Mouse (Mus musculus): ENCODE measurements at regions not wholly inside any gene's neighbourhood (a gene's known extent, or its start where the extent isn't known, plus 50 kb on each side); places are given as distances from the start of the nearest gene placed in this dataset.
A peak's percentile ranks its signal among the peaks of the same experiment; 100 is the strongest.

- DNase-seq (ENCODE audit: low spot score) = peak; percentile 3
These were observed 770.2 kb upstream of the Sel1l start for GRCm38 (mm10) chr12:92619120-92619519.

- peak; percentile 2 for DNase-seq (ENCODE audit: low spot score)
These were observed 769.6 kb upstream of the Sel1l start for GRCm38 (mm10) chr12:92618519-92618918.

DNA sequence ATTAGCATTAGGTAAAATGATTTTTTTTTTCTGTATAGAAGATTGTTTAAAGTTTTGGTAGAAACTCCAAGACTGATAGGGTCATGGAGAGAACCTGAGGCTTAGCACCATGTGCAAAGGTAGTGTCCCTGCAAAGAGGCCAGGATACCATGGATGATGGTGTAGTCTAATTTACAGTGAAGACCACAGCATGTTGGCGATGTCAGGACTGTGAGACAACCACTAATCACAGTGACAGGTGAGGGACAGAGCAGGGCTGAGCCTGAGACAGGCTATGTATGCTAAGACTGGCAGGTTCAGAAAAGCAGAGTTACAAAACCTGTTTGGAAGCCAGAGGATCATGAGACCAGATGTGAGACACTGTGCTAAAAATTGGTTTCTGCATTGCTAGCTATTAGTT lies 752.7 kb upstream of the Sel1l start:
- no peak for DNase-seq (ENCODE audit: low spot score)

GRCm38 (mm10) chr12:92589725-92590124 lies 740.8 kb upstream of the Sel1l start:
- no peak for DNase-seq (ENCODE audit: low spot score)

DNA sequence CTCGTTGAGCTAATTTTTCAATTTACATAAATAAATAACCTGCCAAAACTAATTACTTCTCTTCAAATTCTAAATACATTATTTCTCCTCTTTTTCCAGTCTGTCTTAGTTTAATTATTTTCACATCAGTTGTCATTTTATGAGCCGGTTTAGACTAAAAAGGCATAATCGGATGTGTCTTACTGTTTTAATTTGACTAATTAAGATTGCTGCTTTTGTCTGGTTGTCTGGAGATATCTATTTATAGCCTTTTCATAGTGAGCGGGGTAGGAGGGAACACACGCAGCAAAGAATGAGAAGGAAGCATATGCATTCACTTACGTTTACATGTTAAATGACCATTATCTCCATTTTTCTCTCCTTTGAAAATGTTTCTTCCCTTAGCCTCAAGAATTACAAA lies 740.3 kb upstream of the Sel1l start:
- DNase-seq (ENCODE audit: low spot score) = no peak

DNA sequence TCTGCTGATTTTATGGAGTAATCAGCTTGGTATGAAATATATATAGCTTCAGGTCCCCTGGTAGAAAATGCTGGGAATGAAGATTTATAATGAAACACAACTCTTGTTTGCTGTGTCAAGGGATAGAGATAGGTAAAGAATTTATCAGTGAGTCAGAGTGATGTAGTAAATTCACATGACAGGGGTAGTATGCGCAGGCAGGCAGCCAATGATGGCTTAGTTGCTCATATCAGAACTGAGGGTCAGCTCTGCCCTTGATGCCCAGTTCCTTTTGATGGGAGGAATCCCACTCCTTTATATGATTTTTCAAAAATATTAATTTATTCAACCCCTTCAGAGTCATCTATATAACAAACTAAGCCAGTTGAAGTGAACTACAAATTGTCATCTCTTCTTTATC lies 729.6 kb upstream of the Sel1l start:
- DNase-seq (ENCODE audit: low spot score) = no peak
